Mouse (Mus musculus): Measurements from ENCODE around the gene Nasp. TPM values are rescaled to one million over a fixed set of nuclear protein-coding genes. Genes with fewer than 3 reads are reported as not detected.

Gene Nasp
- polyA plus RNA-seq, 1 experiment = 44.2 TPM

- peak within 1 kb of the TSS; percentile 50 for H3K27ac ChIP-seq (ENCODE audit: insufficient read depth, low read depth, low read length)
- peak within 1 kb of the TSS; percentile 72 for H3K4me3 ChIP-seq (ENCODE audit: insufficient read depth, low read length)
- TF ChIP-seq POLR2A (IDR thresholded peaks at IDR 0.05; ENCODE audit: borderline replicate concordance, low read depth, low read length) (no peak), CTCF (IDR thresholded peaks at IDR 0.05; ENCODE audit: low read depth, low read length) (no peak)
- H3K4me1 ChIP-seq (ENCODE audit: control insufficient read depth, insufficient read depth, low read length) = peaks cover 5% of the 10 kb centered on the region
Observed at GRCm38 (mm10) chr4:116596379-116596778, 31.4 kb downstream of the Nasp start, which contains the start of gene Ccdc17. Ccdc17 (plus strand) TSS chr4:116596654.

- H3K4me1 ChIP-seq (ENCODE audit: control insufficient read depth, insufficient read depth, low read length) = peaks cover 5% of the 10 kb centered on the region
- H3K27ac ChIP-seq (ENCODE audit: insufficient read depth, low read depth, low read length) = no peak overlapping the region
- H3K4me3 ChIP-seq (ENCODE audit: insufficient read depth, low read length) = no peak overlapping the region
- no peak for TF ChIP-seq POLR2A (IDR thresholded peaks at IDR 0.05; ENCODE audit: borderline replicate concordance, low read depth, low read length)
- no peak for TF ChIP-seq CTCF (IDR thresholded peaks at IDR 0.05; ENCODE audit: low read depth, low read length)
Observed at GRCm38 (mm10) chr4:116595793-116596192, 31.9 kb downstream of the Nasp start.

GRCm38 (mm10) chr4:116558151-116558882 is 69.4 kb downstream of the Nasp start:
- Histone ChIP-seq H3K27ac (ENCODE audit: insufficient read depth, low read depth, low read length) (peak overlapping the region; percentile 79; the same call in 1 of the 2 replicates), H3K4me1 (ENCODE audit: control insufficient read depth, insufficient read depth, low read length) (peaks cover 19% of the 10 kb centered on the region), H3K4me3 (ENCODE audit: insufficient read depth, low read length) (peak overlapping the region; percentile 92)
- TF ChIP-seq CTCF (IDR thresholded peaks at IDR 0.05; ENCODE audit: low read depth, low read length) (no peak), POLR2A (IDR thresholded peaks at IDR 0.05; ENCODE audit: borderline replicate concordance, low read depth, low read length) (no peak)

- Histone ChIP-seq H3K4me1 (ENCODE audit: control insufficient read depth, insufficient read depth, low read length) (peaks cover 19% of the 10 kb centered on the region), H3K27ac (ENCODE audit: insufficient read depth, low read depth, low read length) (peak within 1 kb of the TSS; percentile 97), H3K4me3 (ENCODE audit: insufficient read depth, low read length) (peak within 1 kb of the TSS; percentile 92)
- no peak for TF ChIP-seq CTCF (IDR thresholded peaks at IDR 0.05; ENCODE audit: low read depth, low read length)
- no peak for TF ChIP-seq POLR2A (IDR thresholded peaks at IDR 0.05; ENCODE audit: borderline replicate concordance, low read depth, low read length)
Observed at GRCm38 (mm10) chr4:116557306-116558121, 70.2 kb downstream of the Nasp start, which contains the start of gene Gpbp1l1. Gpbp1l1 (plus strand) TSS chr4:116557658.

GRCm38 (mm10) chr4:116556561-116557305 is 71.0 kb downstream of the Nasp start:
- H3K4me1 ChIP-seq (ENCODE audit: control insufficient read depth, insufficient read depth, low read length) = peaks cover 16% of the 10 kb centered on the region
- TF ChIP-seq POLR2A (IDR thresholded peaks at IDR 0.05; ENCODE audit: borderline replicate concordance, low read depth, low read length) = no peak
- TF ChIP-seq CTCF (IDR thresholded peaks at IDR 0.05; ENCODE audit: low read depth, low read length) = no peak
- peak overlapping the region; percentile 92 for H3K4me3 ChIP-seq (ENCODE audit: insufficient read depth, low read length)
- H3K27ac ChIP-seq (ENCODE audit: insufficient read depth, low read depth, low read length) = peak overlapping the region; percentile 97

- H3K4me1 ChIP-seq (ENCODE audit: control insufficient read depth, insufficient read depth, low read length) = peaks cover 10% of the 10 kb centered on the region
- TF ChIP-seq POLR2A (IDR thresholded peaks at IDR 0.05; ENCODE audit: borderline replicate concordance, low read depth, low read length) (no peak), CTCF (IDR thresholded peaks at IDR 0.05; ENCODE audit: low read depth, low read length) (no peak)
- peak within 1 kb of the TSS; percentile 97 for H3K27ac ChIP-seq (ENCODE audit: insufficient read depth, low read depth, low read length)
- peak within 1 kb of the TSS; percentile 92 for H3K4me3 ChIP-seq (ENCODE audit: insufficient read depth, low read length)
Observed at GRCm38 (mm10) chr4:116555413-116556300, 72.1 kb downstream of the Nasp start, which contains the start of gene Tmem69. Tmem69 (minus strand) TSS chr4:116555936.

GRCm38 (mm10) chr4:116553035-116553434 is 74.7 kb downstream of the Nasp start:
- Histone ChIP-seq H3K27ac (ENCODE audit: insufficient read depth, low read depth, low read length) (no peak overlapping the region), H3K4me1 (ENCODE audit: control insufficient read depth, insufficient read depth, low read length) (peaks cover 3% of the 10 kb centered on the region; the same call in 1 of the 2 replicates), H3K4me3 (ENCODE audit: insufficient read depth, low read length) (no peak overlapping the region)
- no peak for TF ChIP-seq CTCF (IDR thresholded peaks at IDR 0.05; ENCODE audit: low read depth, low read length)

Other genes starting within 250 kb of the Nasp start
- 17.5 and 21.9 TPM in 2 replicates for gene Mast2, start 163.8 kb downstream of the Nasp start, polyA plus RNA-seq (2012; ENCODE audit: insufficient read depth, insufficient read length, missing spikeins)
- 3.3 and 3.6 TPM in 2 replicates for gene Ipp, start 120.4 kb downstream of the Nasp start, polyA plus RNA-seq (2012; ENCODE audit: insufficient read depth, insufficient read length, missing spikeins)
- 16.7 and 18.5 TPM in 2 replicates for gene Tmem69, start 72.0 kb downstream of the Nasp start, polyA plus RNA-seq (2012; ENCODE audit: insufficient read depth, insufficient read length, missing spikeins)
- 59.5 and 64.7 TPM in 2 replicates for gene Gpbp1l1, start 70.3 kb downstream of the Nasp start, polyA plus RNA-seq (2012; ENCODE audit: insufficient read depth, insufficient read length, missing spikeins)
- gene Ccdc17, start 31.3 kb downstream of the Nasp start, polyA plus RNA-seq (2012; ENCODE audit: insufficient read depth, insufficient read length, missing spikeins) = 5.5 and 6.0 TPM in 2 replicates
- gene Akr1a1, start 23.7 kb upstream of the Nasp start, polyA plus RNA-seq (2012; ENCODE audit: insufficient read depth, insufficient read length, missing spikeins) = 1,749 and 1,754 TPM in 2 replicates
- 2,298 and 2,420 TPM in 2 replicates for gene Prdx1, start 57.6 kb upstream of the Nasp start, polyA plus RNA-seq (2012; ENCODE audit: insufficient read depth, insufficient read length, missing spikeins)
- 3.6 and 4.5 TPM in 2 replicates for gene Mmachc, start 80.5 kb upstream of the Nasp start, polyA plus RNA-seq (2012; ENCODE audit: insufficient read depth, insufficient read length, missing spikeins)
- 54.8 and 71.5 TPM in 2 replicates for gene Ccdc163, start 80.6 kb upstream of the Nasp start, polyA plus RNA-seq (2012; ENCODE audit: insufficient read depth, insufficient read length, missing spikeins)
- gene Tesk2, start 93.0 kb upstream of the Nasp start, polyA plus RNA-seq (2012; ENCODE audit: insufficient read depth, insufficient read length, missing spikeins) = 13.2 and 15.2 TPM in 2 replicates
- gene Toe1, start 179.7 kb upstream of the Nasp start, polyA plus RNA-seq (2012; ENCODE audit: insufficient read depth, insufficient read length, missing spikeins) = 15.7 and 20.6 TPM in 2 replicates
- 2.0 and 4.9 TPM in 2 replicates for gene Mutyh, start 179.8 kb upstream of the Nasp start, polyA plus RNA-seq (2012; ENCODE audit: insufficient read depth, insufficient read length, missing spikeins)
- gene Hpdl, start 193.8 kb upstream of the Nasp start, polyA plus RNA-seq (2012; ENCODE audit: insufficient read depth, insufficient read length, missing spikeins) = not detected in 2 replicates
- not detected in 2 replicates for gene Zswim5, start 249.4 kb upstream of the Nasp start, polyA plus RNA-seq (2012; ENCODE audit: insufficient read depth, insufficient read length, missing spikeins)

All from bone marrow macrophage, adult 2 months (primary cell).